9 mouse cellular contexts compared by ENCODE assay signal in the genomic region with DNA sequence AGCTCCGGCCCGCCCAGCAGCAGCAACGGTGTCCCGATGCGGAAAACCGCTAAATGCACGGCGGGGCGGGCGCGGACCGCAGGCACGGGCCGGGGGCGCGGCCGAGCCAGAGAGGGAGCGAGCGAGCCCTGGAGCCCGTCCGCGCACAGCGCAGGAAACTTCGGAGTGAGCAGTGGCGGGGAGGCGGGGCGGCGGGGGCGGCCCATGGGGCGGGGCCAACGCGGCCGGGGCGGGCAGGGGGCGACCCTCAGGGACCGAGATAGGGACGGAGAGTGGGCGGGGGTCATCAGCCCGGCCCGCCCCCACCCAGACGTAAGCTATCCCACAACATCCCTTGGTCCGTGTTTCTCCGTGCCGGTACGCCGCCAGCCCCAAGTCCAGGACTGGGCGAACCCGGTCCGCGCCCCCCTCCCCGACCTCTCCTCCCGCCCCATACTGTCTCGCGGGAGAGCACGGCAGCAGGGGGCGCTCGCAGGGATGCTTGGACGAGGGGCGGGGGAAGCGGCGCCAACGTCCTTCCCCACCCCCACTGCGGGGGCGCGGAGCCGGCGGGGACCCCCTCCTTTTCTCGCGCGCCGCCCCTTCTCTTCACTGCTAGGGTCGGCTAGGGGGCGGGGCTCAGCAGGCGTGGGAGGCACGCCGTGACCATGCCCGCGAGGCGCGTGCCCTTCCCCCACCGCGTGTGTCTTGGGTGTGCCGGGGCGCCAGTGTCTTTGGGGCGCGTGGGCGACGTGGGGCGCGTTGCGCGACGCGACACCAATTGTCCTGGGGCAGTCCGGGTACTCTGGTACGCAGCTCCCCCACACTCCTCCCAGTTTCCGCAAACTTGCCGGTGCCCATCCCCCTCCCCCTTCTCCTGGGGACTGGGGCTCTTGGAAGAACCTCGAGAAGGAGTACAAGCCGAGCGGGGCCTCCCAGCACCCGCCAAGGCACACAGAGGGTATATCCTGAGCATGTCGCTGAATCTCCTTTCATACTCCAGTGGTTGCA. TPM values are rescaled to one million over a fixed set of nuclear protein-coding genes. Genes with fewer than 3 reads are reported as not detected.
DNase-seq lines count a peak whose midpoint lies in the region; ATAC-seq and TF ChIP-seq lines count a peak whose summit lies in the region.
"Had no signal": no experiment of that assay in that cellular context is flagged by ENCODE, and none has a peak within 500 bp of the region (broad histone marks: within the 10 kb centered on the region; RNA-seq: fewer than 3 reads in every experiment).

Cacna1h (minus strand) TSS at position 167 of the 990 bp plus-strand sequence.

- DNase-seq in brain, embryonic 18.5 days (ENCODE audit: low read depth, low spot score) = peak; percentile 72
- DNase-seq in gastrocnemius, postnatal 25 days = peak; percentile 33
- peak; percentile 80 for DNase-seq in liver, embryonic 11.5 days (ENCODE audit: low spot score)
- peak; percentile 66 for DNase-seq in thymus, postnatal 4 days

- no peaks in the 10 kb centered on the region for H3K36me3 ChIP-seq in erythroblast, embryonic 14.5 days (ENCODE audit: control insufficient read depth)
- no peaks in the 10 kb centered on the region for H3K36me3 ChIP-seq in kidney, embryonic 16.5 days (ENCODE audit: insufficient read depth, low read length)
- H3K36me3 ChIP-seq in liver, embryonic 11.5 days (ENCODE audit: control insufficient read depth, insufficient read depth, low read length) = no peaks in the 10 kb centered on the region
- H3K36me3 ChIP-seq: G1E had no signal

- H3K9ac ChIP-seq in kidney, embryonic 16.5 days (replicated peaks; ENCODE audit: low read length) = peak within 1 kb of the TSS; percentile 78
- peak within 1 kb of the TSS; percentile 60 for H3K9ac ChIP-seq in liver, embryonic 11.5 days (ENCODE audit: low read depth, low read length)

- peak; percentile 66 for TF ChIP-seq CTCF in olfactory bulb, adult 2 months (IDR thresholded peaks at IDR 0.05; ENCODE audit: insufficient read depth, low read depth, low read length)

- peak within 1 kb of the TSS; percentile 87 for H3K27ac ChIP-seq in kidney, embryonic 16.5 days (ENCODE audit: low read length)
- H3K27ac ChIP-seq in liver, embryonic 11.5 days (ENCODE audit: low read depth, low read length) = peak within 1 kb of the TSS; percentile 68
- peak within 1 kb of the TSS; percentile 47 for H3K27ac ChIP-seq in olfactory bulb, adult 2 months (ENCODE audit: insufficient read depth, low read depth, low read length)

- ATAC-seq in erythroblast, adult 5-6 weeks (replicated peaks; ENCODE audit: low FRiP score, poor library complexity, severe bottlenecking) = no peak
- peak; percentile 87 for ATAC-seq in kidney, embryonic 16.5 days (ENCODE audit: low FRiP score, low TSS enrichment)
- ATAC-seq in liver, embryonic 11.5 days (replicated peaks; ENCODE audit: low FRiP score) = peak; percentile 77

- H3K4me2 ChIP-seq in kidney, embryonic 16.5 days (replicated peaks; ENCODE audit: low read depth, low read length) = peak within 1 kb of the TSS; percentile 98
- peak within 1 kb of the TSS; percentile 74 for H3K4me2 ChIP-seq in liver, embryonic 11.5 days

- no peak for TF ChIP-seq POLR2A in olfactory bulb, adult 2 months (IDR thresholded peaks at IDR 0.05; ENCODE audit: insufficient read depth, low read depth, low read length)

- H3K4me3 ChIP-seq in erythroblast, embryonic 14.5 days (replicated peaks) = peak within 1 kb of the TSS; percentile 41
- peak within 1 kb of the TSS; percentile 73 for H3K4me3 ChIP-seq in kidney, embryonic 16.5 days (ENCODE audit: low read length)
- peak within 1 kb of the TSS; percentile 61 for H3K4me3 ChIP-seq in liver, embryonic 11.5 days (ENCODE audit: low read depth, low read length)
- H3K4me3 ChIP-seq in olfactory bulb, adult 2 months (ENCODE audit: insufficient read depth, low read depth, low read length) = peak within 1 kb of the TSS; percentile 67

- no peaks in the 10 kb centered on the region for H3K9me3 ChIP-seq in erythroblast, embryonic 14.5 days (ENCODE audit: control insufficient read depth, low read length)
- H3K9me3 ChIP-seq in kidney, embryonic 16.5 days (ENCODE audit: low read length) = no peaks in the 10 kb centered on the region
- no peaks in the 10 kb centered on the region for H3K9me3 ChIP-seq in liver, embryonic 11.5 days (ENCODE audit: control insufficient read depth, low read length)

- peaks cover 55% of the 10 kb centered on the region for H3K27me3 ChIP-seq in erythroblast, embryonic 14.5 days (ENCODE audit: control insufficient read depth)
- H3K27me3 ChIP-seq in kidney, embryonic 16.5 days (ENCODE audit: insufficient read depth, low read length) = peaks cover 9% of the 10 kb centered on the region
- H3K27me3 ChIP-seq in liver, embryonic 11.5 days (replicated peaks; ENCODE audit: control insufficient read depth, insufficient read depth, low read length) = peaks cover 65% of the 10 kb centered on the region

- H3K4me1 ChIP-seq in erythroblast, embryonic 14.5 days (ENCODE audit: control insufficient read depth) = no peaks in the 10 kb centered on the region
- H3K4me1 ChIP-seq in kidney, embryonic 16.5 days (ENCODE audit: insufficient read depth, low read length) = peaks cover 56% of the 10 kb centered on the region
- H3K4me1 ChIP-seq in liver, embryonic 11.5 days (replicated peaks; ENCODE audit: control insufficient read depth, insufficient read depth, low read length) = peaks cover 4% of the 10 kb centered on the region; the same call in 1 of the 2 replicates
- H3K4me1 ChIP-seq in olfactory bulb, adult 2 months (ENCODE audit: control insufficient read depth, insufficient read depth, low read length) = peaks cover 47% of the 10 kb centered on the region

- WGBS in kidney, embryonic 16.5 days = under 1% methylated on average over 54 of the region's 103 CpGs
- 1% methylated on average over 83 of the region's 103 CpGs for WGBS in liver, embryonic 11.5 days
- under 1% methylated on average over 101 of the region's 103 CpGs for WGBS in olfactory bulb, adult 2 months

RNA-seq across cellular contexts. Expression of gene Cacna1h, which starts in this region (rescaled TPM):
- polyA plus RNA-seq in erythroblast, embryonic 14.5 days (2012) = 0.06 and 0.26 TPM in 2 replicates
- 0.21 TPM in 1 of 2 replicates, not detected in the other for total RNA-seq in erythroblast, adult 5-6 weeks (2015; ENCODE audit: low replicate concordance)
- total RNA-seq in erythroblast, adult 5-6 weeks (2017; ENCODE audit: low replicate concordance) = under 0.01 and 0.43 TPM in 2 replicates
- 1 to 10 TPM; 1.5 to 1.6 TPM for total RNA-seq in gastrocnemius, postnatal 25 days (2021)
- polyA plus RNA-seq in kidney, embryonic 16.5 days (2015; fragmentation: Nextera tagmentation; extraction: Ambion mirVana) = 3.3 and 3.5 TPM in 2 replicates
- polyA plus RNA-seq in liver, embryonic 11.5 days (2014; fragmentation: Nextera tagmentation; extraction: Ambion mirVana) = 2.6 and 3.2 TPM in 2 replicates
- not detected in 2 replicates for polyA plus RNA-seq in olfactory bulb, adult 2 months (2012; ENCODE audit: insufficient read depth, insufficient read length, low replicate concordance, missing spikeins)
- polyA plus RNA-seq: G1E had no signal
